Mouse (Mus musculus) hindlimb bud, embryonic 11.5 days (tissue): ENCODE results near the gene Hnrnpr.

Experiments
- DNase-seq: peaks from one replicate; pipeline ENCODE4 v3.0.0-alpha.2; 2012; ENCODE audit warnings: low read depth, low spot score; ENCODE audit errors: extremely low spot score

The Hnrnpr gene

GRCm38 (mm10) chr4:136387261-136387660 lies 76.5 kb downstream of the Hnrnpr start:
- no peak for DNase-seq

- DNase-seq: no peak
Measured at GRCm38 (mm10) chr4:136401806-136402205, 91.1 kb downstream of the Hnrnpr start.

DNA sequence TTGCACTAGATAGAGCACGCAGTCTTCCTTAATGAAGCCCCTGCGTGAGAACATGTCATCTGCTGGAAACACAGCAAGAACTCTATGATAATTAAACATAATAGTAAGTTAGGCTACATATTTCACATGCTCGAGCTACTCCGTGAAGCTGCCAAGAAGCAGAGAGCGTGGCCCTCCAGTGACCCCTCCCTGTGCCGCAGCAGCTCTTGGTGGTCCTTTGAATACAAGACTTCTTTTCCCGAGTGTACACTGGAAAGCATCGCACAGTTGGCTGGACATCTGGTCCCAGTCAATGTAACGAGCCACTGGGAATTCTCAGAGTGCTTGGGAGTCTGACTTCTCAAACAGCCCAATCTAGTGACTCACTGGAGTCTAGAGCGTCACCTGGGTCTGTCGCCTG lies 97.1 kb downstream of the Hnrnpr start:
- no peak for DNase-seq
